Mouse (Mus musculus) left cerebral cortex, adult 11 months (tissue): ENCODE data around the gene Sgtb.

Experiments used
- DNase-seq: peaks from one replicate; pipeline ENCODE4 v3.0.0; 2022; ENCODE audit warnings: low spot score

Gene Sgtb

DNA sequence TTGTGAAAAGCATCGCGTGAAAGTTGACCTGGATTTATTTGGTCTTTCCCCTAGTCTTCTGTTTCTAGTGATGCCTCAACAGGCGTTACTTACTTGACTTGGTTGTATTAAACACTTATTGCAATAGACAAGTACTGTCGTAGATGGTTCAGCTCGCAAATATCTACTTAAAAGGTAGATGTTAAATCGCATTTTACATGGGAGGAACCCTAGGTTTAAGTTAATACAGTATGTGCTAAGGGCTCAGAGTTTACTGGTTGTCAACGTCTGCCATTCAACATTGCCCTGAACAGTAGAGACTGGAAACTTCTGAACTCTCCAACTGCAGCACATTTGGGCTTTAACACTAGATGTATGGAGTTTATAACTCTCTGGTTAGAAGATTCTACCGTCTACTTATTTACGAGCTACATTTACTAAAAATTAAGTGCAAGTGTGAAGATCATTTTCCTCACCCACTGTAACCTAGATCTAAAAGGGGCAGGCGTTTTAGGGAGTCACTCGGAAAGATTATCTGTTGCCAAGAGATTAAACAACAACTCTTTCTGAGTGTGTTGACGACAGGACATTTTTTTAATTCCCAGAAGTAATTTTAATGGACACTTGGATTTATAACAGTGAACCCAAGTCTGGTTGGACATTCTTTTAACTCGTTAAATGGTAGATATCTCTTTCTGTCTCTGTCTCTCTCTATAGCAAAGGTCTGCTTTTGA lies 69.8 kb downstream of the Sgtb start:
- DNase-seq, result no peak

DNA sequence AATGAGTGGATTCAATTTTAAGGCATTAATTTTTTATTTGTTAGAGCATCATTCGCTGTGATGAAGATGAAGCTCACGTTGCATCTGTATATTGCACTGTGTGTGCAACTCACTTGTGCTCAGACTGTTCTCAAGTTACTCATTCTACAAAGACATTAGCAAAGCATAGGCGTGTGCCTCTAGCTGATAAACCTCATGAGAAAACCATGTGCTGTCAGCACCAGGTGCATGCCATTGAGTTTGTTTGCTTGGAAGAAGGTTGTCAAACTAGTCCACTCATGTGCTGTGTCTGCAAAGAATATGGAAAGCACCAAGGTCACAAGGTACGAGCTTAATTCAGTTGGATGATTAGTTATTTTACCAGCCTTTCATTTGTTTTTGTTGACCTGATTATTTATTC lies 77.8 kb downstream of the Sgtb start:
- no peak for DNase-seq
